Mouse (Mus musculus): ENCODE measurements at regions not wholly inside any gene's neighbourhood (a gene's known extent, or its start where the extent isn't known, plus 50 kb on each side); places are given as distances from the start of the nearest gene placed in this dataset.

- DNase-seq (ENCODE audit: low spot score) (no peak), ATAC-seq (no peak)
- Histone ChIP-seq H3K4me2 (ENCODE audit: low read depth, low read length) (no peak overlapping the region), H3K4me3 (ENCODE audit: low read length) (no peak overlapping the region), H3K27ac (no peak overlapping the region), H3K9me3 (ENCODE audit: low read length) (no peaks in the 10 kb centered on the region), H3K27me3 (ENCODE audit: insufficient read depth, low read length) (no peaks in the 10 kb centered on the region), H3K36me3 (ENCODE audit: insufficient read depth, low read length) (no peaks in the 10 kb centered on the region), H3K9ac (replicated peaks; ENCODE audit: low read length) (no peak overlapping the region), H3K4me1 (ENCODE audit: insufficient read depth, low read length) (no peaks in the 10 kb centered on the region)
- no peak for TF ChIP-seq CTCF (IDR thresholded peaks at IDR 0.05; ENCODE audit: low read depth)
- WGBS = 53% methylated on average over 5 of the region's 5 CpGs
Observed at GRCm38 (mm10) chr4:153303521-153303920, 179.1 kb downstream of the Ajap1 start.

DNA sequence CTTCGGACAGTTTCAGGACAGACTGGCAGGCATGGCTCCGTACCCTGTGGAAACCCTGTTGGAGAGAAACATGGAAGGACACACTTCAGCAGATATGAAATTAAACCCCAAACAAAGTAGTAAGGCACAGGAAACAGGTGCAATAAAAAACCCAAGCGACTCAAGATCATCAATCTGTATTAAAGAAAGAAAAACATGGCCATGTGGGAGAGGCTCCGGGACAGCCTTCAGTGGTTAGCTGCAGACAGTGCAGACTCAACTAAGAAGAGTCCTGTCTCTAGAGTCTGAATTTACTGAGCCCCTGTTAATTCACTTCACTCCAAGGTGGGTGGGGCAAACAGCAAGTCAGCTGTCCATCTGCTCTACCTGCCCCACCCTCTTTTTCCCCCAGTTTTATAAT is 179.8 kb downstream of the Ajap1 start:
- Histone ChIP-seq H3K36me3 (ENCODE audit: insufficient read depth, low read length) (no peaks in the 10 kb centered on the region), H3K9ac (replicated peaks; ENCODE audit: low read length) (no peak overlapping the region), H3K4me3 (ENCODE audit: low read length) (no peak overlapping the region), H3K4me1 (ENCODE audit: insufficient read depth, low read length) (no peaks in the 10 kb centered on the region), H3K9me3 (ENCODE audit: low read length) (no peaks in the 10 kb centered on the region), H3K27ac (no peak overlapping the region), H3K27me3 (ENCODE audit: insufficient read depth, low read length) (no peaks in the 10 kb centered on the region), H3K4me2 (ENCODE audit: low read depth, low read length) (no peak overlapping the region)
- ATAC-seq (no peak), DNase-seq (ENCODE audit: low spot score) (no peak)
- WGBS = 79% methylated on average over 4 of the region's 4 CpGs
- TF ChIP-seq CTCF (IDR thresholded peaks at IDR 0.05; ENCODE audit: low read depth) = no peak

GRCm38 (mm10) chr4:153298277-153298676 is 184.3 kb downstream of the Ajap1 start:
- Histone ChIP-seq H3K9ac (replicated peaks; ENCODE audit: low read length) (no peak overlapping the region), H3K27me3 (ENCODE audit: insufficient read depth, low read length) (no peaks in the 10 kb centered on the region), H3K36me3 (ENCODE audit: insufficient read depth, low read length) (no peaks in the 10 kb centered on the region), H3K4me2 (ENCODE audit: low read depth, low read length) (no peak overlapping the region), H3K4me1 (ENCODE audit: insufficient read depth, low read length) (no peaks in the 10 kb centered on the region), H3K27ac (no peak overlapping the region), H3K4me3 (ENCODE audit: low read length) (no peak overlapping the region), H3K9me3 (ENCODE audit: low read length) (no peaks in the 10 kb centered on the region)
- WGBS = 92% methylated on average over 5 of the region's 5 CpGs
- ATAC-seq (no peak), DNase-seq (ENCODE audit: low spot score) (no peak)
- TF ChIP-seq CTCF (IDR thresholded peaks at IDR 0.05; ENCODE audit: low read depth) = no peak

DNA sequence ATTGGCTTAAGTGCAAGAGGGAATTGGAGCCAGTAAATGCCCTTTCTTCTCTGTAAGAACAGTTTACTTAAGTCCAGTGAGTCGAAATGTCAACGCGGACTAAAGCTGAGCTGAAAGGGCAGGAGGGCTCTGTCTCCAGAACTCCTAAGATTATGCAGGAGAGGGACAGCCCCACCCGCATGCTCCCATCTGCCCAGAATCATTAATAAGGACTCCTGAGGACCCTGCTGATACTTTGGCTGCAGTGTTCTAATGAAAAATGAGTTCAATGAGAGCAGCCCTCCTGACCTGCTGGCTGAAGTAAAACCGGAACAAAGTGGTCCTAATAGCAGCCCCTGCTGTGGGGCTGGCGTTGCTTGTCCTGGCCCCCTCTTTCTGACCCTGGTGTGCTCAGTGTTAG is 187.8 kb downstream of the Ajap1 start:
- H3K9me3 ChIP-seq (ENCODE audit: low read length) = no peaks in the 10 kb centered on the region
- DNase-seq (ENCODE audit: low spot score) = peak; percentile 30
- no peak for TF ChIP-seq CTCF (IDR thresholded peaks at IDR 0.05; ENCODE audit: low read depth)
- H3K27ac ChIP-seq = no peak overlapping the region
- no peaks in the 10 kb centered on the region for H3K4me1 ChIP-seq (ENCODE audit: insufficient read depth, low read length)
- H3K4me3 ChIP-seq (ENCODE audit: low read length) = no peak overlapping the region
- 27% methylated on average over 6 of the region's 6 CpGs for WGBS
- no peaks in the 10 kb centered on the region for H3K27me3 ChIP-seq (ENCODE audit: insufficient read depth, low read length)
- no peak overlapping the region for H3K9ac ChIP-seq (replicated peaks; ENCODE audit: low read length)
- H3K4me2 ChIP-seq (ENCODE audit: low read depth, low read length) = no peak overlapping the region
- no peaks in the 10 kb centered on the region for H3K36me3 ChIP-seq (ENCODE audit: insufficient read depth, low read length)
- no peak for ATAC-seq

DNA sequence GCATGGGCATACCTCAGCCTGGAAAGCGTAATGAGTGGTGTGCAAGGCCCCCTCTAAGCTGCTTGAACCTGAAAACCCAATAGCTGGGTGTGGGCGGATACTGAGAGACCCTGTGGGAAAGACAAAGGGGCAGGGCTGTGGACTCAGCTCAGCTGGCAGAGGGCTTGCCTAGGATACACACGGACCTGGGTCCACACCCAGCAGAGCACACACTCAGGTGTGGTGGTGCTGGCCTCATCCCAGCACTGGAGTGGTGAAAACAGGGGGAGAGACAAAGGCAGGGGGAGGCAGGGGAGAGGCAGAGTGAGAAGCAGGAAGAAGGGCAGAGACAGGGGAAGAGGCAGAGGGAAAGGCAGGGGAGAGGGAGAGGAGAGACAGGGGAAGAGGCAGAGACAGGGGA is 189.5 kb downstream of the Ajap1 start:
- TF ChIP-seq CTCF (IDR thresholded peaks at IDR 0.05; ENCODE audit: low read depth) = no peak
- no peak overlapping the region for H3K9ac ChIP-seq (replicated peaks; ENCODE audit: low read length)
- H3K4me1 ChIP-seq (ENCODE audit: insufficient read depth, low read length) = no peaks in the 10 kb centered on the region
- DNase-seq (ENCODE audit: low spot score) = no peak
- H3K4me3 ChIP-seq (ENCODE audit: low read length) = no peak overlapping the region
- H3K27ac ChIP-seq = no peak overlapping the region
- H3K9me3 ChIP-seq (ENCODE audit: low read length) = no peaks in the 10 kb centered on the region
- no peak overlapping the region for H3K4me2 ChIP-seq (ENCODE audit: low read depth, low read length)
- H3K27me3 ChIP-seq (ENCODE audit: insufficient read depth, low read length) = no peaks in the 10 kb centered on the region
- H3K36me3 ChIP-seq (ENCODE audit: insufficient read depth, low read length) = no peaks in the 10 kb centered on the region
- WGBS = 48% methylated on average over 3 of the region's 3 CpGs
- ATAC-seq = no peak

DNA sequence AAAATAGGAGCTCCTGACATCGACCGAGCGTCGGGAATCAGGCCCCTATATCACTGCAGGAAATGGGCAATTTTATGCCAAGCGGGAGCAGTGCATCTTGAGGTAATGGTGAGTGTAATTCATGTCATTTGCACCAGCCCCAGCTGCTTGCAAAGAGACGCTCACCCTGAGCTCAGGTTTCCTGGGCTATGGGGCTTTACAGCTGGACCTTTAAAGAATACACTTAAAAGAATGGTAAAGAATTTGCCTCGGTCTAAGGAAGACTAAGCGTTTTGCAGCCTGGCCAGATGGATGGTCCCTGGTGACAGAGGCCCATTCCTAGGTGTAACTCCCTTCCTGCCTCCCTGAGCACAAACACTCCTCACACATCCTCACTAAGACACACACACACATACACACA is 194.2 kb downstream of the Ajap1 start:
- no peak for TF ChIP-seq CTCF (IDR thresholded peaks at IDR 0.05; ENCODE audit: low read depth)
- Histone ChIP-seq H3K9ac (replicated peaks; ENCODE audit: low read length) (no peak overlapping the region), H3K4me3 (ENCODE audit: low read length) (no peak overlapping the region), H3K27ac (no peak overlapping the region), H3K27me3 (ENCODE audit: insufficient read depth, low read length) (no peaks in the 10 kb centered on the region), H3K4me2 (ENCODE audit: low read depth, low read length) (no peak overlapping the region), H3K36me3 (ENCODE audit: insufficient read depth, low read length) (no peaks in the 10 kb centered on the region), H3K9me3 (ENCODE audit: low read length) (no peaks in the 10 kb centered on the region), H3K4me1 (ENCODE audit: insufficient read depth, low read length) (no peaks in the 10 kb centered on the region)
- WGBS = 76% methylated on average over 8 of the region's 8 CpGs
- ATAC-seq = no peak
- no peak for DNase-seq (ENCODE audit: low spot score)

GRCm38 (mm10) chr4:153284209-153284608 is 198.4 kb downstream of the Ajap1 start:
- no peak overlapping the region for H3K9ac ChIP-seq (replicated peaks; ENCODE audit: low read length)
- 85% methylated on average over 5 of the region's 5 CpGs for WGBS
- ATAC-seq = no peak
- H3K4me2 ChIP-seq (ENCODE audit: low read depth, low read length) = no peak overlapping the region
- DNase-seq (ENCODE audit: low spot score) = no peak
- H3K9me3 ChIP-seq (ENCODE audit: low read length) = no peaks in the 10 kb centered on the region
- no peaks in the 10 kb centered on the region for H3K27me3 ChIP-seq (ENCODE audit: insufficient read depth, low read length)
- no peak for TF ChIP-seq CTCF (IDR thresholded peaks at IDR 0.05; ENCODE audit: low read depth)
- H3K36me3 ChIP-seq (ENCODE audit: insufficient read depth, low read length) = no peaks in the 10 kb centered on the region
- H3K4me3 ChIP-seq (ENCODE audit: low read length) = no peak overlapping the region
- no peaks in the 10 kb centered on the region for H3K4me1 ChIP-seq (ENCODE audit: insufficient read depth, low read length)
- no peak overlapping the region for H3K27ac ChIP-seq
